ENCODE assay signal across 29 mouse cellular contexts in genomic region chr5:102666886-102667285, GRCm38 (mm10).
DNase-seq lines count a peak whose midpoint lies in the region; ATAC-seq and TF ChIP-seq lines count a peak whose summit lies in the region.
"Had no signal": no experiment of that assay in that cellular context is flagged by ENCODE, and none has a peak within 500 bp of the region (broad histone marks: within the 10 kb centered on the region; RNA-seq: fewer than 3 reads in every experiment).

No protein-coding gene starts in this region.

- intact Hi-C loops in heart, postnatal 36 days (cut with DNase I), result no loop called here

- H3K9ac ChIP-seq in lung, embryonic 16.5 days (ENCODE audit: low read length), result no peak overlapping the region
- H3K9ac ChIP-seq: limb, embryonic 12.5 days; liver, embryonic 13.5 days; stomach, embryonic 15.5 days had no signal

- no peak overlapping the region for H3K4me3 ChIP-seq in lung, embryonic 16.5 days (ENCODE audit: low read length)
- no peak overlapping the region for H3K4me3 ChIP-seq in lung, adult 2 months (replicated peaks; ENCODE audit: extremely low read depth, low read depth, low read length)
- H3K4me3 ChIP-seq: forebrain, embryonic 10.5 days; hindbrain, embryonic 10.5 days; limb, embryonic 12.5 days; liver, embryonic 13.5 days; midbrain, embryonic 10.5 days; myocyte; stomach, embryonic 15.5 days had no signal

- no peak for TF ChIP-seq POLR2A in lung, adult 2 months (IDR thresholded peaks at IDR 0.05; ENCODE audit: borderline replicate concordance, extremely low read depth, low read depth, low read length)

- no peaks in the 10 kb centered on the region for H3K9me3 ChIP-seq in lung, embryonic 16.5 days (ENCODE audit: control insufficient read depth, low read length)
- H3K9me3 ChIP-seq: forebrain, embryonic 10.5 days; hindbrain, embryonic 10.5 days; limb, embryonic 12.5 days; liver, embryonic 13.5 days; midbrain, embryonic 10.5 days; stomach, embryonic 15.5 days had no signal

- H3K4me1 ChIP-seq in lung, embryonic 16.5 days (replicated peaks; ENCODE audit: control insufficient read depth, insufficient read depth, low read length), result peaks cover 18% of the 10 kb centered on the region
- H3K4me1 ChIP-seq in lung, adult 2 months (ENCODE audit: control insufficient read depth, insufficient read depth, low read length), result peaks cover 3% of the 10 kb centered on the region
- H3K4me1 ChIP-seq: liver, embryonic 13.5 days; stomach, embryonic 15.5 days had no signal

- peak overlapping the region; percentile 48 for H3K27ac ChIP-seq in lung, embryonic 16.5 days (ENCODE audit: low read length)
- H3K27ac ChIP-seq: forebrain, embryonic 10.5 days; hindbrain, embryonic 10.5 days; hindbrain, postnatal 0 days; limb, embryonic 12.5 days; liver, embryonic 13.5 days; macrophage; midbrain, embryonic 10.5 days; stomach, embryonic 15.5 days had no signal

- no peaks in the 10 kb centered on the region for H3K27me3 ChIP-seq in lung, embryonic 16.5 days (ENCODE audit: control insufficient read depth, insufficient read depth, low read depth, low read length)
- H3K27me3 ChIP-seq: limb, embryonic 12.5 days; liver, embryonic 13.5 days; stomach, embryonic 15.5 days had no signal

- WGBS in lung, embryonic 16.5 days, result 65% methylated on average over 3 of the region's 3 CpGs
- WGBS in lung, adult 2 months, result 71% methylated on average over 3 of the region's 3 CpGs

- no peak overlapping the region for H3K4me2 ChIP-seq in lung, embryonic 16.5 days (ENCODE audit: low read depth, low read length)
- H3K4me2 ChIP-seq: limb, embryonic 12.5 days; liver, embryonic 13.5 days; stomach, embryonic 15.5 days had no signal

- H3K36me3 ChIP-seq in lung, embryonic 16.5 days (ENCODE audit: control insufficient read depth, insufficient read depth, low read length), result no peaks in the 10 kb centered on the region
- H3K36me3 ChIP-seq: forebrain, embryonic 10.5 days; hindbrain, embryonic 10.5 days; limb, embryonic 12.5 days; liver, embryonic 13.5 days; midbrain, embryonic 10.5 days; stomach, embryonic 15.5 days had no signal

- TF ChIP-seq CTCF in lung, adult 2 months (IDR thresholded peaks at IDR 0.05; ENCODE audit: insufficient read depth, low read length), result no peak

- no peak for ATAC-seq in lung, embryonic 16.5 days (ENCODE audit: low read depth)
- ATAC-seq in megakaryocyte, adult 5-6 weeks (ENCODE audit: poor library complexity, severe bottlenecking), result no peak
- ATAC-seq: forebrain, embryonic 16.5 days; hindbrain, postnatal 0 days; intestine, embryonic 16.5 days; midbrain, embryonic 16.5 days; Patski had no signal

- DNase-seq in heart, adult 11 months, result peak; percentile 63
- no peak for DNase-seq in heart, postnatal 36 days
- no peak for DNase-seq in lung, adult 2 months
- peak; percentile 72 for DNase-seq in adipocyte (ENCODE audit: low spot score)
- peak; percentile 81 for DNase-seq in fat pad, adult 2 months (ENCODE audit: extremely low read depth, low read depth, low spot score)
- no peak for DNase-seq in embryo, embryonic 11 days
- DNase-seq: adrenal gland, adult 2 months; cerebellum, adult 11-12 months; cerebellum, postnatal 10 days; kidney, adult 9 months; kidney, postnatal 14 days; layer of hippocampus, postnatal 36 days; liver, embryonic 13.5 days; thymus, adult 2 months; thymus, postnatal 4 days had no signal

Comparison
In these comparisons a context has a peak if more than half of its experiments do, and no peak if none do; other contexts are left out.
1. DNase-seq: peak in heart, adult 11 months (single experiment), adipocyte (single experiment) and fat pad, adult 2 months (single experiment); none in heart, postnatal 36 days (0 of 2), lung, adult 2 months (single experiment) and embryo, embryonic 11 days (single experiment).